Mouse (Mus musculus) embryo, embryonic 10 days (tissue): ENCODE data around the gene Strbp.

Experiments used
- DNase-seq: peaks from one replicate; pipeline ENCODE4 v3.0.0-alpha.2; 2015; ENCODE audit warnings: low spot score

The Strbp gene

DNA sequence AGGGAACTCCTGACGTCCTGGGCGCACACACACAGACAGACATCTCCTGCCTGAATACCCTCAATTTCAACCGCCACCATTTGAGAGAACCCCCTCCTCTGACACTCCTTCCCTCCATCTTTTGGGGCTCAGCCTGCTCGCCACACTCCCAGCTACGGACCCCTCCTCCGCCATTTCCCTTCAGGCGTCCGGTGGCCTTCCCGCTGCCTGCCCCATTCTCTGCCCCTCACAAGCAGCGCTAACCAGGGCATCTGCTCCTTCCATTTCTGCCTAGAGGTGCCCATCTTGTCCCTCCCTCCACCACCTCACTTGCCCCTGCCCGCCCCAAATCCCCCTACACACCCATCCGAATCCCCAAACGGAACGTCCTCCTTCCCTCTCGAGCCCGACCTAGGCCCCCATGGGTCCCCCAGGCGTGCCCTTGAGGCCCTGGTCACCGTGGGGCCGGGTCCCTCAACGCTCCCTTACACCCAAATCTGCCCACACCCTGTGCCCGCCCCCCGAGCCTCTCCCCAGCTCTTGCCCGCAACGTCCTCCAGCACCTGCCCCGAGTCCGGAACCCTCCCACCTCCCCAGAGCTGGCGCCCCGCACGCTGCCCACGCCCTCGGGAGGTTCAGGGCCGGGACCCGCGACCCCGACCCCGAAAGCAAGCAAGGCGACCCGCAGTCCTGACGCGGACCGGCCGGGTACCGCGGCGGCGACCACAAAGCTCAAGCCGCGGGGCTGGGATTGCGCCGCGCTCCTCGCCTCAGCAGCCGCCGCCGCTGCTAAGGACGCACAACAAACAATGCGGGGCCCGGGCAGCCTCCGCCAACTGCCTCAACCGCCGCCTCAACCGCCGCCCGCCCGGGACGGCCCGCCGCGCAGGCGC is 1.1 kb downstream of the Strbp start:
- peak; percentile 72 for DNase-seq

DNA sequence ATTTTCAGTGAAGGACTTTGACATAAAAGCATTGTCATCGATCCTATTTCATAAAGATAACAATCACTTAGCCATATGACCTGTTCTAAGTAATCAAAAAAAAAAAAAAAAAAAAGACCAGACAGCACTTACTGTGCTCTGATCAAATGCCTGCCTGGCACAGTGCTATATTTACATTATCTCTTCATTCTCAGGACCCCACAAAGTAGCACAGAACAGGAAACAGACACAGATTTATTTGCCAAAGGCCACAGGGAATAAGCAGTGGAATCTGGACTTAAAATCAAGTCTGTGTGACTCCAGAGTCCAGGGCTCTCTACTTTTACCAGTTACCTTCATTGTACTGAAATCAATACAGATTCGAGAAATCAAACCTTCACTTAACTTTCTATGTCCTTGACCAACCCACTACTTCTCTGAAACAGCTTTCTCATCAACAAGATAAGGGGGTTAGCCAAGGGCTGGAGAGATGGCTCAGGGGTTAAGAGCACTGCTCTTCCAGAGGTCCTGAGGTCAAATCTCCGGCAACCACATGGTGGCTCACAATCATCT is 14.5 kb downstream of the Strbp start:
- DNase-seq = no peak

DNA sequence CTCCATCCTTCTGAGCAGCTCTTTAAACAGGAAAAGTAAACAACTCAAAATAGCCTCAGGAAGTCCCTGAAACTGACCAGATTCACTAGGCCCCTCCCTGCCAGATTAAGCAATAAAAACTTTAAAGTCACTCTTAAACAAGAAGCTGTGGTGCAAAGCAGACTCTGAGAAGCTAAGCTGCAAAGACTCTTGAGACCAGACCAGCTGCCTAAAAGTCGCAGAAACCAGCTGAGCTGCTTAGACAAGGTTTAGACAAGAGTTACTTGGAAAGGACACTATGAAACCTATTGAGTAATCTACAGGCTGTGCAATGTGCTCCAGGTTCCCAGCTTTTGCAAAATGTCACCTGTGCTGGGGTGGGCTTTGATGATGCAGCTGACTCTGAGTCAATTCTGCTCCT is 16.6 kb downstream of the Strbp start:
- DNase-seq = no peak

DNA sequence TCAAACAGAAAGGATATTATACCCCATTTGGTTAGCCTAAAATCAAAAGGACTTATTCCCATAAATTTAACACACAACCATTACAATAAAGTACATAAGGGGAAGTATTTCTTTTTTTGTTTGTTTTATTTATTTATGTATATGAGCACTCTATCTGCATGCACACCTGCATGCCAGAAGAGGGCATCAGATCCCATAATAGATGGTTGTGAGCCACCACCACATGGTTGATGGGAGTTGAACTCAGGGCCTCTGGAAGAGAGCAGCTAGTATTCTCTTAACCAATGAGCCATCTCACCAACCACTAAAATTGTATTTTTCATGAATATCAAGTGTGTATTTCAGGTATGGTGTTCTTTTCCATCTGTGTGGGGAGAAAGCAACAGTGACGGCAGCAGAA is 18.8 kb downstream of the Strbp start:
- DNase-seq = no peak

DNA sequence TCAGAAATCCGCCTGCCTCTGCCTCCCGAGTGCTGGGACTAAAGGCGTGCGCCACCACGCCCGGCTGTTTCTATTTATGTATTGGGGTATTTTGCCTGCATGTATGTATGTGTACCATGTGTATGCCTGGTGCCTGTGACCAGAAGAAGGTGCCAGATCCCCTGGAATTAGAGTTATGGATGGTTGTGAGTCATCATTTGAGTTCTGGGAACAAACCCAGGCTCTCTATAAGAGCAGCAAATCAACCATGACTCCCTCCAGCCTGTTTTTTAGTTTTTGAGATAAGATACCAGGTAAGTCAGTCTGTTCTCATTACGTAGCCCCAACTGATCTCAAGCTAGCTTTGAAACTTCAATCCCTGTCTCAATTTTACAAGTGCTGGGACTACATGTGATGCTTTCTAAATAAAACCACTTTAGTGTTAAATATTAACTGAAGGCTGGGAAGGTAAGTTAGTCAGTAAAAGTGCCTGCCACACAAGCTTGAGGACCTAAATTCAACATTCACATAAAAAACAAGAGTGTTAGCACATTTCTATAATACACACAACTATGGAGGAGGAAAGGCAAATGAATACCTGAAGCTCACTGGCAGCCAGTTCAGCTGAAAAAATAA is 21.4 kb downstream of the Strbp start:
- DNase-seq = no peak

DNA sequence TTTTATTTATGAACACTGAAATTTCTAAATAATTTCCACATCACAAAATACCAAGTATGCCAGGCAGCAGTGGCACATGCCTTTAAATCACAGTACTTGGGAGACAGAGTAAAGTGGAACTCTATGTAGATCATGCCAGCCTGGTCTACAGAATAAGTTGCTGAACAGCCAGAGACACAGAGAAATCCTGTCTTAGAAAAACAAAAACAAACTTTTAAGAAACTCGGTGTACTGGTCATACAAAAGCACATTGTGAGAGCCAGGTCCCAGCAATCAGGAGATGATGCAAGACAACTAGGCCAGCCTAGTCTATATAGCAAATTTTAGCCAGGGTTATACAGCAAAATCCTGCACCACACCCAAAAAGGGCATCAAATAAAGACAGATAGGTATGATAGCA is 52.6 kb downstream of the Strbp start:
- DNase-seq = no peak

DNA sequence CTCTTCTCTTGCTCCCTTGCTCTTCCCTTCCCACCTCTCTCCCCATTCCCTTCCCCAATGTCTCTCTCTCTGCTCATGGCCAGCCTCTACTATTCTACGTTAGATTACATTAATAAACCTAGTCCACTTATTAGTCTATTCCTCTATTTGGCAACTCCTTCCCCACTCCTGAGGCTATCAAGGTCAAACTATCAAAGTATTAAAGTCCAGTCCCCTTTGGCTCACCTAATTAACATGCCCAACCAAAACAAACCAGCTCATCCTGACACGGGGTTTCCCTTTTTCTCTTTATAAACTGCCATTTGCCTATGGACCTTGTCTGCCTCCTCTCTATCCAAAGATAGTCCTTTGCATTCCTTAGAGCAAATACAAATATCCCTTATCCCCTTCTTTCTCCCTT is 54.1 kb downstream of the Strbp start:
- DNase-seq = no peak

DNA sequence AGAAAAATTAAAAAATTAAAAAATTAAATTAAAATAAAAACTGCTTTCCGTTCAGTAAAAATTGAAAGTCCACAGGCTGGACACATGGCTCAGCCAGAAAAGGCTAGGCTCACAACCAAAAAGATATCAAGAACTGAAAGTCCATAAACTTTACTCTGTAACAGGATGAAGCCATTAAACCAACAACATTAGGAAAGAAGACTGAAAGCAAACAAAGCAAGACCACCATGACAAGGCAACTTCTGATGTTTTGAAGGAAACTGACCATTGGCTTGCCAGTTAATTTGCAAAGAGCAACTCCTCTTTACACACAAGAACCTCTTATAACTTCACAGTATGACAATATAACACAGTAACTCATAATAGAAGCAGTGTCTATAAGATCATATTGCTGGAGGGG is 54.7 kb downstream of the Strbp start:
- no peak for DNase-seq

DNA sequence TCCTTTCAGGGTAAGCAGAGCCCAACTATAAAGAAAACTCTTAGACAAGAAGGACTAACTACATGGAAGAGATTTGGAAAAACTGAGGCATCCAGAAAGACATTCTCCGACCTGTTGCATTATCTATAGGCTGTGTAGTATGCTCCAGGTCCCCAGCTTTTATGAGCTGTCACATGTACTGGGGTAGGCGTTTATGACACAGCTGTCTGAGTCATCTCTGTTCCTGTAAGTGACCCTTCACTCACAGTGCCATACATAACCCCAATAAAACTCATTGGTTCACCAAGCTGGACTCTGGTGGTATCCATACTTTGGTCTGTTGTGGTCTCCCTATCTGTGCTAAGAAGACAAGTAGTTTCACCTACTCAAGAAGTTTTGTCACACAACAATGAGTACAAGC is 80.3 kb downstream of the Strbp start:
- DNase-seq = no peak

DNA sequence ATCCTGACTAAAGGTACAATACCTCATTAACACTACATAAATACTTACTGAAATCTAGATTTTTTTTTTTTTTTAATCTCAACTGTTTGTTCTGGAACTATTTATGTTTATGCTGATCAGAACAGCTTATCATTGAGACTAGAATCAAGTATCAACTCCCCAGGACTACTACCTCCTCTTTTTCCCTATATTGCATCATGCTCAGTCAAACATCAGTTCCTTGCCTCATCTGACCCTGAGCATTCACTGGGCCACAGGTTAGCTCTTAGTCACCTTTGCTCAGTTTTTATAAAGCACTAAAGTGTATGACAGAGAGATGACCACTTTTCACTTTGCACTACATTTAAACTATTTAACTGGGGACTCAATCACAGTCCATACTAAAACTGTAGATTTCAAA is 115.7 kb downstream of the Strbp start:
- DNase-seq = no peak

DNA sequence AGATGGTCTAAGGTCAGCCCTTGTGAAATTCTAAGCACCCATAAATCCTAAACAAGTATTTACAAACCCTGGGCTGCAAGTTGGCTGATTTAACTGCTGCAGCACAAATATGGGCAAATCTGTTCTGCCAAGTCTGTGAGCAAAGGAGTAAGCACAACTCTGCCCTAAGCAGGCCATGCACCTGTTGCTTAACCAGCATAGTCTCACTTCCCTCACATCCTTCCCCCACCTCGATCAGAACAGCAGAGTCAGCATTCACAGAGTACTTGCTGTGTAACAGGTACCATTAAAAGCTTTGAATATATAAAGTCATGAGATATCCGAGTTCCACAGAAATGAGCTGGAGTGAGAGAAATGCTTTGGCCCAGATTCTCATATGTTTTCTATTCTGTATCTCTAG is 125.5 kb downstream of the Strbp start:
- DNase-seq = no peak

DNA sequence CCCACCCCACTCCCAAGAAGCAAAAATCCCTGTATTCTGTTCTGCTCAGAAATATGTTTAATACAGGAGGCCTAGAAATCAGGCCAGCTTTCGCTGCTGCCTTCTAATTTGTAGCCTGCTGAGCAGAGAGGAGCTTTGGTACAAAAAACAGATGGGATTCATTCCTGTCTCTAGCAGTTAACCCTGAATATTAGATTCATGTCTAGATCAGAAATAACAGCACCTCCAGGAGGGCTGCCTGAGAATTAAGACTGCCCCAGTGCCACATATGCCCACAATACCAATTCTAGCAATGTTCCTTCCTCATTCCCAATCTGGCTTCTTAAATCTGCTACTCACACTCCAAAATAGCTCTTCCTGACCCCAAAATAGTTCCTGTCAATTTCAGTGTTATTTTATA is 127.0 kb downstream of the Strbp start:
- DNase-seq = no peak

DNA sequence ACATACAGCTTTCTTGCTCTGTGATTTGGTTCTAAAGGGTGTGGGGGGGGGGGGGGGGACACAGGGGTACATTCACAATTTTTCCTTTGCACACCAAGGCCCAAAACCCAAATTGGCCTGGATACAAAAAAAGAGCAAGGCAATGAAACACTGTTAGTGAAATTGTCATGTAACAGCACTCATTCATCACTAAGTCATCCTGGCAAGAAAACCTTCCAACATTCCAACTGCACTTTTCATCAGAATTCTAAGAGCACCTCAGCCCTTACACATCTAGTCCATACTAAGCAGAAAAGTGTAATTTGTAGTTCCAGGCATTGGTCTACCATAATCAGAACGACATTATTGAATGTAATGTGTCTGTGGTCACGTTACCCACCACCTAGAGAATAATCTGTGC is 131.5 kb downstream of the Strbp start:
- no peak for DNase-seq

DNA sequence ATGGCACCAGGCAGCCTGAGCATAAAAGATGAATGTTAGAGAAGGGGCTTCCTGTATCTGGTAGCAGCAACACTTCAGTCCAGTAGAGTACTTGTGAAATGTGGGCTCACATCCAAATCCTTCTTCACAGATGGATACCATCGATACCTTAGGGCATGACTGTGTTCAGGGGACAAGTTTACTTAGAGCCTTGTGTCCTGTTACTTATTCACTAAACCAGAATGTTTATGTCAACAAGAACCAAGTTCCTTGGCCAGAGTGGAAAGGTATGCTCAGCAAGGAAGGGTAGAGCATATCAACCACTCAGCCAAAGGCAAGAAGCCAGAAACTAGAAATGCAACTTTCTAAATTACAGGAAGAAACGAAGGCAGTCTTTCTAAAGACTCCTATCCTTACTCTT is 133.0 kb downstream of the Strbp start:
- no peak for DNase-seq

DNA sequence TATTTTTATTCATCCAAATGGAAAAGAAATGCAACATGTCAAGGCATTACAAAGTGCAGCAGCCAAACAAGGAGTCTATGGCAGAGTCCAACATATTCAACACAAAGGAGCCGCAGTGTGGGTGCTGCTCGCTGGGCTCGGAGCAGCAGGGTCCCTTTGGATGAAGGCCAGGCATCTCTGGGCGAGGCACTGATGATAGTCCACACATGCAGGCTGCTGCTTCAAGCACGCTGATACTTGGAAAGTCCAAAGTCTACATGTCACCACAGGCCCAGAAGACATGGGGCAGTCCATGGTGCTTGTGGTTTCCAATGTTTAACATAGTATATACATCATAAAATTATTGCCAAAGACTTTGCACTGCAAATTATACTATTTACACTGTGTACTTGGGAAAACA is 133.8 kb downstream of the Strbp start:
- no peak for DNase-seq

DNA sequence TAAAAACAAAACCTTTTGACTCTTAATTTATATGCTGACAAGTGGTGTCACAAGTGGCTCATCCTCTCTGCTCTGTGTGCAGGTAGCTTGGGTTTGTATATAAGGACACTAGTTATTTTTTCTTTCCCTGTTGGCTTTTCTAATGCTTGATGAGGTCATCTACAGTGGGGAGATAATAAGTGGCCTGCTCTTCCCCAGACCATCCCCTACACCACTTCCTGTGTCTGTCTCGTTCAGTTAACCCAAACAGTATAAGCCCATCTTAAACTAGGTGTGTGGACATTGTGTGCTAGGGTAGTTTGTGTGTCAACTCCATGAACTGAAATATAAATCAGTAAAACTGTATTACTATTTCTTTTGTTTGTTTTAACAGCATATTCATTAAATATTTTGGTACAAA is 137.6 kb downstream of the Strbp start:
- DNase-seq = no peak

DNA sequence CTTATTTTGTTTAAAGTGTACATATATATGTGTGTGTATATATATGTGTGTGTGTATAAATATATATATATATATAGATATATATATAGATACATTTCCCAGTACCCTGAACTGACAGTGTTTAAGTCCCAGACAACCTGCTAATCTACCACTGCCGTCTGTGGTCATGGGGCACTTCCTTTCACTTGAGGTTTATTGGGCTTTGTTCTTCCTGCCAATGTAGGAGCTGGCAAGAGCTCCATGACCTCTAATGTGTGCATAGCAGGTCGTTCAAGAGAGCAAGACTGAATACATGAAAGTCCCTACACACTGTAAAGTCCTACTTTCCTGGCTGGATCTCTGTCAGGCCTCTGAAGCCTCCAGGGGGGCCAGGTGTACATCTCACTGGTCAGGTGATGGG is 138.1 kb downstream of the Strbp start:
- DNase-seq = no peak

DNA sequence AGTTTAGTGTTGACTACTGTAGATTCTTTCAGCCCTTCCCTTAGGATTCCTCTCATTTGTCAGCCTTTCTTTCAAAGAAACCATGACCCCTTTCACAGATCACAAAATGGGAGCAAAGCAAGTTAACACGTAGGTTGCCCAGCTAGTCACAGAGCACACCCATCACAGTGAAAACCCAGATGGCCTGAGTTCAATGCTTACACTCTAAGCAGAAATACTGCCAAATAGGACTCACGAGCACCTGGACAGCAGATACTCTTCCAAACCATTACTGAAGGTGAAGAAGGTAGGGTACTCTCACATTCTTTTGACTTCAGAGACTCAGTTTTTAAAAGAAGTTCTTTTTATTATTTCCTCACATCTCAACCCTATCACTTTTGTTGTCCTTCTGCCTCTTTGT is 147.3 kb downstream of the Strbp start:
- no peak for DNase-seq

DNA sequence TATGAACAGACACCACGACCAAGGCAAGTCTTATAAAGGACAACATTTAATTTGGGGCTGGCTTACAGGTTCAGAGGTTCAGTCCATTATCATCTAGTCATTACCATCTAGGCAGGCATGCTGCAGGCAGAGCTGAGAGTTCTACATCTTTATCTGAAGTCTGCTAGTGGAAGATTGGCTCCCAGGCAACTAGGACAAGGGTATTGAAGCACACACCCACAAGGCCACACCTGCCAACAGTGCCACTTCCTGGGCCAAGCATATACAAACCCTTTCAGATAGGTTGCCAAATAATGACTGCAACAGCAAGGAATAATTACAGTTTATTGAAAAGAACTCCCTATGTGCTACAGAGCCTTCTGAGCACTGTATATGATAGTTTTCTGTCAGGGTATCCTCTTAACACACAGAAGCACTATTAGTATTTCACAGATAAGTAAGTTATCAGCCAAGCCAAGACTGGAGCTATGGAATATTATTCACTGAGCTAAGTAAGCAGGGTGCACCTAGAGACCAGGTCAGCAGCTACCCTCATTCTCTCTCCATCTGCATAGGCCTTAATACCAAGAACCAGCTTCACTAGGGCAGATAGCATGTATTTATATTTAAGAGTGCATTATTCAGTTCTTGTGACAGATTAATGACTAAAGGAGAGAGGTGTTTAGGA is 154.2 kb downstream of the Strbp start:
- DNase-seq = no peak

DNA sequence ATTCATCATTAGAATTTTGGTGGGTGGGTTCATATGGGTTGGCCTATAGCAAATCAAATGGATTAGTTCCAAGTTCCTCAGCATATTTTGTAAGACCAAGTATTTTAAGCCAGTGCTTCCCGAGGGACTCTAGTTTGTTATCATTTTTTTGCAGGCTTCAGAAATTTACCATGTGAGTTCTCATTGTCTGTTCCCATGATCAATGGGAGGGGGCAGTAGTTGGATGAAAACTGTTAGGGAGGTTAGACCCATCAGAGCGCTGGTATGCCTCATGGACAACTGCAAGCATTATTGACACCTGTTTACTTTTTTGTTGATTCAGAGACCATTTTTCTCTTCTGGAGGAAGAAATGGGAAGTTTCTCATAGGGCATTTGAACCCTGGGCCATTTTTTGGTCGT is 172.0 kb downstream of the Strbp start:
- no peak for DNase-seq

DNA sequence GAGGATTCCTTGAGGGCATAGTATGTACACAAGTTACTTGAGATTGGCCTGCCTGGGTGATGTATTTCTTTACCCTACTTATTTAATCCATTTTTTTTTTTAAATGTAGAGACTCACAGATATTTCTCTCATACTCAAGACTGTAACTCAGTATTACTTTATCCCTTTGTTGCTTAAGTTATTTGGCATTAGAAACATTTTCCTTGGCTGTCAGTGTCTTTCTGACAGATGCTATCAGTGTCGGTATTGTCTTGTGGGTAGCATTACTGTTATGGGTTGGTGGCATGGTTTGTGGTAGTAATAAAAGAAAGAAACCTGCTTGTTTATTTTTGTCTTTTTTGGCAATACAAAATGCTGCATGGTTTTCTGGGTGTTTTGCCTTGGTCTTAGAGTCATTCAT is 172.9 kb downstream of the Strbp start:
- DNase-seq = no peak

DNA sequence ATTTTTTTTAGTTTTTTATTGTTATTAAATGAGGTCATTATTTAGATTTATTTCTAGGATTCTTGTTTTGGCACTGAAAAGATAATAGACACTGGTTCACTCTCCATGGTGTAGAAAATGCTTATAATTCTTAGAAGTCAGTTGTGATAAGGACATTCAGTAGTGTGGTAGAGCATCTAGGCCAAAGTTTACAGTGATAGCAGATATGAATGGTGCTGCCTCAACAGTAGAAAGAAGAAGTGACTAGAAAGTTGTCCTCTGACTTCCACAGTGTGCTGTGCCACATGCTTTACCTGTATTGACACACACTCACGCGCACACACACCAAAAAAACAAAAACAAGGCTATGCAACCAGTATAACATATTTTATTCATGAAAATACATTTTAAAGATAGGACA is 174.3 kb downstream of the Strbp start:
- no peak for DNase-seq

DNA sequence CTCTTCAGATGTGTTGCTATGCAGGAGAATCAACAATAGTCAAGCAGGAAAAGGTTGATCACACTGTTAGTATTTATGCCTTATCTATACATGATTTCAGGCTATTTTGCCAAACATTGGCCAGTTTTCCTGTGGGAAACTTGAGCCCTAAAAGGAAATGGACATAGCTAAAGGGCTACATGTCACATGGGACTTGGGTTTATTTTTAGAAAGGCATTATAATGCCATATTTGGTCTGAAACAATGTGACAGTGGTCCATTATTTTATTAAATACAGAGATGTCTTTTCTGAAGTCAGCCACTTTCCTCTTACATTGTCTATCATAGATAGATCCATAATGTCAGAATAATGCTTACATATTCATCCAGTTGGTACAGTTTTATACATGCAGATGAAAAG is 176.1 kb downstream of the Strbp start:
- no peak for DNase-seq
